Mouse (Mus musculus) embryo, embryonic 11 days (tissue): Measurements from ENCODE around the gene Gm48551.

ENCODE experiments used
- DNase-seq: peaks from one replicate; pipeline ENCODE4 v3.0.0-alpha.2; 2015

Gene Gm48551

GRCm38 (mm10) chr10:81387716-81388115, 3.5 kb downstream of the Gm48551 start:
- DNase-seq, result no peak

- DNase-seq, result no peak
Measured at GRCm38 (mm10) chr10:81388505-81389055, 4.3 kb downstream of the Gm48551 start, which contains the start of gene Gm48552. Gene Gm48552, plus strand, starts transcription at chr10:81389005.

- DNase-seq, result no peak
Measured at GRCm38 (mm10) chr10:81389373-81389772, 5.1 kb downstream of the Gm48551 start.

GRCm38 (mm10) chr10:81389801-81390677, 5.8 kb downstream of the Gm48551 start:
- no peak for DNase-seq

GRCm38 (mm10) chr10:81390678-81390965, 6.4 kb downstream of the Gm48551 start:
- DNase-seq, result no peak

- DNase-seq, result no peak
Measured at GRCm38 (mm10) chr10:81392270-81392669, 8.0 kb downstream of the Gm48551 start.

- DNase-seq, result no peak
Measured at GRCm38 (mm10) chr10:81392781-81393185, 8.5 kb downstream of the Gm48551 start, which contains the start of gene Smim24. Gene Smim24, plus strand, starts transcription at chr10:81393051.

- DNase-seq, result no peak
Measured at GRCm38 (mm10) chr10:81393456-81394063, 9.3 kb downstream of the Gm48551 start.

- peak; percentile 79 for DNase-seq
Measured at GRCm38 (mm10) chr10:81395127-81395526, 10.9 kb downstream of the Gm48551 start.

- DNase-seq, result no peak
Measured at GRCm38 (mm10) chr10:81395865-81396264, 11.6 kb downstream of the Gm48551 start.

GRCm38 (mm10) chr10:81396749-81397148, 12.5 kb downstream of the Gm48551 start:
- DNase-seq, result no peak

- no peak for DNase-seq
Measured at GRCm38 (mm10) chr10:81399296-81399695, 15.0 kb downstream of the Gm48551 start.

GRCm38 (mm10) chr10:81399798-81400308, 15.6 kb downstream of the Gm48551 start:
- DNase-seq, result no peak

- no peak for DNase-seq
Measured at GRCm38 (mm10) chr10:81400371-81401204, 16.3 kb downstream of the Gm48551 start.

GRCm38 (mm10) chr10:81401205-81401520, 16.9 kb downstream of the Gm48551 start:
- peak; percentile 63 for DNase-seq

- DNase-seq, result peak; percentile 91
Measured at GRCm38 (mm10) chr10:81401521-81402226, 17.4 kb downstream of the Gm48551 start.

GRCm38 (mm10) chr10:81402227-81402765, 18.0 kb downstream of the Gm48551 start:
- DNase-seq, result no peak

GRCm38 (mm10) chr10:81403511-81403910, 19.2 kb downstream of the Gm48551 start:
- no peak for DNase-seq

- DNase-seq, result no peak
Measured at GRCm38 (mm10) chr10:81404082-81404481, 19.8 kb downstream of the Gm48551 start.

- DNase-seq, result no peak
Measured at GRCm38 (mm10) chr10:81404720-81405119, 20.5 kb downstream of the Gm48551 start.

- DNase-seq, result peak; percentile 57
Measured at GRCm38 (mm10) chr10:81405588-81406201, 21.4 kb downstream of the Gm48551 start.
